Mouse (Mus musculus) C2C12 (cell line): ENCODE measurements around the gene Wdr77. TPM values are rescaled to one million over a fixed set of nuclear protein-coding genes. Genes with fewer than 3 reads are reported as not detected.

ENCODE experiments used
- H3K27me3 ChIP-seq: one replicate; pipeline ENCODE4 v1.6.1; 2011; ENCODE audit not compliant: control insufficient read depth, insufficient read depth, insufficient read length
- H3K36me3 ChIP-seq: one replicate; pipeline ENCODE4 v1.6.1; 2011; ENCODE audit not compliant: control insufficient read depth, insufficient read depth
- H3K4me3 ChIP-seq: one replicate; pipeline ENCODE4 v1.5.1; 2011; ENCODE audit warnings: mild to moderate bottlenecking, control low read depth; ENCODE audit not compliant: poor library complexity, insufficient read depth, severe bottlenecking
- H3K79me2 ChIP-seq: one replicate; pipeline ENCODE4 v1.6.1; 2011; ENCODE audit not compliant: control insufficient read depth, insufficient read depth
- H3K79me3 ChIP-seq: one replicate; pipeline ENCODE4 v1.6.1; 2011; ENCODE audit warnings: low read depth, control low read depth
- H3ac ChIP-seq: one replicate; pipeline ENCODE3; 2011; ENCODE audit warnings: low read depth; ENCODE audit not compliant: control insufficient read depth, insufficient read length
- CEBPB ChIP-seq: IDR thresholded peaks from one replicate; pipeline ENCODE4 v1.6.1; 2011; ENCODE audit warnings: low read depth, mild to moderate bottlenecking, control low read depth, moderate library complexity
- CTCF ChIP-seq: IDR thresholded peaks from one replicate; pipeline ENCODE4 v1.5.1; 2011; ENCODE audit not compliant: control insufficient read depth, insufficient read depth, insufficient read length
- FOSL1 ChIP-seq: IDR thresholded peaks from one replicate; pipeline ENCODE4 v1.8.0; 2011; ENCODE audit warnings: mild to moderate bottlenecking, low read length; ENCODE audit not compliant: poor library complexity, insufficient read depth, severe bottlenecking
- MAX ChIP-seq: IDR thresholded peaks from one replicate; pipeline ENCODE4 v1.6.1; 2011; ENCODE audit warnings: mild to moderate bottlenecking, control low read depth
- MYOD1 ChIP-seq: IDR thresholded peaks from one replicate; pipeline ENCODE4 v1.6.1; 2011; ENCODE audit warnings: low read depth; ENCODE audit not compliant: control insufficient read depth, insufficient read length
- MYOG ChIP-seq: IDR thresholded peaks from one replicate; pipeline ENCODE4 v1.6.1; 2011; ENCODE audit not compliant: control insufficient read depth, insufficient read length; ENCODE audit errors: extremely low read depth
- USF1 ChIP-seq: IDR thresholded peaks from one replicate; pipeline ENCODE4 v1.6.1; 2011; ENCODE audit warnings: low read depth, mild to moderate bottlenecking, control low read depth, moderate library complexity
- polyA plus RNA-seq: library from polyadenylated mRNA; unstranded; fragments of >200 nt; fragmentation: generic; extraction: Trizol; gene quantifications from one replicate; pipeline ENCODE4 v1.2.1, GENCODE M21; 2012; ENCODE audit warnings: missing spikeins

Gene Wdr77
- polyA plus RNA-seq, 1 experiment, result 90.2 TPM

GRCm38 (mm10) chr3:105928781-105929180 is 30.4 kb upstream of the Wdr77 start:
- Histone ChIP-seq H3ac (no peak overlapping the region), H3K4me3 (no peak overlapping the region), H3K79me2 (no peaks in the 10 kb centered on the region), H3K27me3 (no peaks in the 10 kb centered on the region), H3K79me3 (no peaks in the 10 kb centered on the region), H3K36me3 (no peaks in the 10 kb centered on the region)
- TF ChIP-seq USF1 (no peak), FOSL1 (no peak), MYOG (no peak), MYOD1 (no peak), MAX (no peak), CTCF (no peak), CEBPB (no peak)

GRCm38 (mm10) chr3:105929821-105930220 is 29.3 kb upstream of the Wdr77 start:
- TF ChIP-seq CTCF (no peak), CEBPB (no peak), MAX (no peak), MYOG (no peak), USF1 (no peak), MYOD1 (no peak), FOSL1 (no peak)
- H3K4me3 ChIP-seq, result no peak overlapping the region
- no peak overlapping the region for H3ac ChIP-seq
- H3K79me3 ChIP-seq, result no peaks in the 10 kb centered on the region
- no peaks in the 10 kb centered on the region for H3K36me3 ChIP-seq
- no peaks in the 10 kb centered on the region for H3K79me2 ChIP-seq
- no peaks in the 10 kb centered on the region for H3K27me3 ChIP-seq

GRCm38 (mm10) chr3:105931095-105931494 is 28.1 kb upstream of the Wdr77 start:
- no peaks in the 10 kb centered on the region for H3K79me3 ChIP-seq
- H3ac ChIP-seq, result no peak overlapping the region
- no peak overlapping the region for H3K4me3 ChIP-seq
- H3K79me2 ChIP-seq, result no peaks in the 10 kb centered on the region
- no peaks in the 10 kb centered on the region for H3K27me3 ChIP-seq
- H3K36me3 ChIP-seq, result no peaks in the 10 kb centered on the region
- no peak for TF ChIP-seq FOSL1
- no peak for TF ChIP-seq USF1
- no peak for TF ChIP-seq MYOD1
- no peak for TF ChIP-seq CTCF
- no peak for TF ChIP-seq MAX
- no peak for TF ChIP-seq CEBPB
- no peak for TF ChIP-seq MYOG

GRCm38 (mm10) chr3:105932240-105933071 is 26.7 kb upstream of the Wdr77 start, which contains the start of gene I830077J02Rik:
Gene I830077J02Rik (minus strand): TSS chr3:105932664.
- peaks cover 8% of the 10 kb centered on the region for H3K36me3 ChIP-seq
- H3K79me3 ChIP-seq, result no peaks in the 10 kb centered on the region
- H3K79me2 ChIP-seq, result no peaks in the 10 kb centered on the region
- H3K4me3 ChIP-seq, result no peak within 1 kb of the TSS
- no peaks in the 10 kb centered on the region for H3K27me3 ChIP-seq
- no peak within 1 kb of the TSS for H3ac ChIP-seq
- TF ChIP-seq FOSL1 (no peak), MYOG (no peak), CEBPB (no peak), MYOD1 (no peak), CTCF (no peak), USF1 (no peak)

GRCm38 (mm10) chr3:105933926-105934325 is 25.2 kb upstream of the Wdr77 start:
- H3K79me3 ChIP-seq, result no peaks in the 10 kb centered on the region
- H3K79me2 ChIP-seq, result no peaks in the 10 kb centered on the region
- H3K36me3 ChIP-seq, result peaks cover 19% of the 10 kb centered on the region
- no peak for TF ChIP-seq MAX
- no peak for TF ChIP-seq FOSL1
- no peak for TF ChIP-seq USF1
- TF ChIP-seq CEBPB, result no peak
- no peaks in the 10 kb centered on the region for H3K27me3 ChIP-seq
- H3K4me3 ChIP-seq, result no peak overlapping the region
- no peak overlapping the region for H3ac ChIP-seq

GRCm38 (mm10) chr3:105935033-105935432 is 24.1 kb upstream of the Wdr77 start:
- TF ChIP-seq MAX (no peak), USF1 (no peak), MYOD1 (no peak), CEBPB (no peak), CTCF (no peak), FOSL1 (no peak), MYOG (no peak)
- H3K79me3 ChIP-seq, result no peaks in the 10 kb centered on the region
- no peaks in the 10 kb centered on the region for H3K27me3 ChIP-seq
- no peaks in the 10 kb centered on the region for H3K79me2 ChIP-seq
- H3K36me3 ChIP-seq, result peaks cover 25% of the 10 kb centered on the region
- no peak overlapping the region for H3ac ChIP-seq
- no peak overlapping the region for H3K4me3 ChIP-seq
